Mouse (Mus musculus) thymus, adult 2 months (tissue): ENCODE results near the gene Bbc3.

Source experiments
- CTCF ChIP-seq: fragments of 200-500 bp; IDR thresholded peaks from 2 replicates; pipeline ENCODE4 v1.5.1; 2012; ENCODE audit warnings: mild to moderate bottlenecking, control low read depth, low read length, moderate library complexity, borderline replicate concordance; ENCODE audit not compliant: control insufficient read depth, poor library complexity, insufficient read depth; ENCODE audit errors: extremely low read depth
- POLR2A ChIP-seq: fragments of 200-500 bp; IDR thresholded peaks from 2 replicates; pipeline ENCODE4 v1.6.1; 2012; ENCODE audit warnings: mild to moderate bottlenecking, low read length, control low read depth, moderate library complexity; ENCODE audit not compliant: control insufficient read depth, poor library complexity, insufficient read depth; ENCODE audit errors: extremely low read depth

- no peak for TF ChIP-seq CTCF
- no peak for TF ChIP-seq POLR2A
These were observed 36.4 kb downstream of the Bbc3 start for GRCm38 (mm10) chr7:16344598-16344997.
